In genomic region chr1:156921290-156921994, GRCm38 (mm10) we compare ENCODE assay signal across 8 mouse cellular contexts. TPM values are rescaled to one million over a fixed set of nuclear protein-coding genes. Genes with fewer than 3 reads are reported as not detected.
DNase-seq lines count a peak whose midpoint lies in the region; ATAC-seq and TF ChIP-seq lines count a peak whose summit lies in the region.

No protein-coding gene starts in this region.

- intact Hi-C loops in left cerebral cortex, adult 2 months (cut with DNase I), result loop anchor here (2.0 kb wide), 1 partner anchor 17 kb away; the partner anchor contains the start of gene Ralgps2
- intact Hi-C loops in heart, postnatal 36 days (cut with DNase I), result no loop called here

- H3K4me3 ChIP-seq in left cerebral cortex, adult 2 months, result no peak overlapping the region

- no peak for DNase-seq in left cerebral cortex, adult 2 months (ENCODE audit: extremely low spot score in 1 of 2, low spot score in 2 of 2)
- DNase-seq in left cerebral cortex, adult 11 months (ENCODE audit: low spot score), result no peak
- peak; percentile 39 for DNase-seq in ZHBTc4 (ENCODE audit: low read depth, low spot score)
- peak; percentile 25 to 29 for DNase-seq in heart, postnatal 36 days
- no peak for DNase-seq in embryo, embryonic 9.5 days (ENCODE audit: extremely low spot score)
- DNase-seq in ovary, postnatal 10 days (ENCODE audit: low spot score), result no peak
- no peak for DNase-seq in urinary bladder, adult 2 months (ENCODE audit: low spot score)

- H3K27ac ChIP-seq in left cerebral cortex, adult 2 months, result 0 out of 2 replicates have a peak overlapping the region, but pooled peaks have one; percentile 28

- TF ChIP-seq CTCF in left cerebral cortex, adult 2 months (IDR thresholded peaks at IDR 0.05), result no peak

- ATAC-seq in neutrophil, adult 5-6 weeks (ENCODE audit: extremely low read depth, insufficient number of reproducible peaks, low FRiP score, poor library complexity, severe bottlenecking), result peak; percentile 92

RNA-seq across cellular contexts. Expression of gene Ralgps2, which starts 18.0 kb away (rescaled TPM):
- total RNA-seq in left cerebral cortex, adult 2 months (2021), result 10 to 100 TPM; 40.5 to 43.2 TPM
- total RNA-seq in heart, postnatal 36 days (2021), result 10 to 100 TPM; 10.4 to 12.0 TPM
- 571 and 654 TPM in 2 replicates for total RNA-seq in neutrophil, adult 5-6 weeks (2017)
- 8.2 and 12.3 TPM in 2 replicates for polyA plus RNA-seq in urinary bladder, adult 2 months (2012; rRNA removed)

Comparison
In these comparisons a context has a peak if more than half of its experiments do, and no peak if none do; other contexts are left out.
1. DNase-seq: peak in ZHBTc4 (single experiment) and heart, postnatal 36 days (2 of 2); none in left cerebral cortex, adult 2 months (0 of 2), left cerebral cortex, adult 11 months (single experiment), embryo, embryonic 9.5 days (single experiment), ovary, postnatal 10 days (single experiment) and urinary bladder, adult 2 months (single experiment).
2. RNA of gene Ralgps2, which starts 18.0 kb away (total RNA-seq): 571 to 654 TPM in neutrophil, adult 5-6 weeks; 40.5 to 43.2 TPM in left cerebral cortex, adult 2 months and 10.4 to 12.0 TPM in heart, postnatal 36 days; every median in the first group is over 10 times any median in the second.